Mouse (Mus musculus) intestine, embryonic 14.5 days (tissue): ENCODE data around the gene Wdr93. TPM values are rescaled to one million over a fixed set of nuclear protein-coding genes. Genes with fewer than 3 reads are reported as not detected.
A peak's percentile ranks its signal among the peaks of the same experiment; 100 is the strongest.

Experiments
- ATAC-seq: fragments of 200-750 bp; cut with Nextera tagmentation; replicated peaks from 2 replicates; pipeline ENCODE4 v1.8.0; 2017; ENCODE audit warnings: low read depth, moderate number of reproducible peaks, moderate TSS enrichment, moderate library complexity; ENCODE audit not compliant: low FRiP score, low TSS enrichment
- DNase-seq: peaks from one replicate; pipeline ENCODE4 v3.0.0-alpha.2; 2018; ENCODE audit warnings: low spot score
- H3K27ac ChIP-seq: fragments of 300-500 bp; sonication (generic); 2 replicates; pipeline ENCODE4 v1.5.1; 2014; ENCODE audit warnings: low read depth, mild to moderate bottlenecking, control low read depth
- H3K27me3 ChIP-seq: fragments of 300-500 bp; sonication (generic); replicated peaks from 2 replicates; pipeline ENCODE4 v1.6.1; 2014; ENCODE audit warnings: low read length, control low read depth; ENCODE audit not compliant: control insufficient read depth, insufficient read depth
- H3K36me3 ChIP-seq: fragments of 300-500 bp; sonication (generic); 2 replicates; pipeline ENCODE4 v1.6.1; 2014; ENCODE audit warnings: low read length, control low read depth; ENCODE audit not compliant: control insufficient read depth, insufficient read depth
- H3K4me1 ChIP-seq: fragments of 300-500 bp; sonication (generic); replicated peaks from 2 replicates; pipeline ENCODE4 v1.6.1; 2014; ENCODE audit warnings: low read length, control low read depth, mixed read lengths; ENCODE audit not compliant: control insufficient read depth, insufficient read depth
- H3K4me2 ChIP-seq: fragments of 300-500 bp; sonication (generic); 2 replicates; pipeline ENCODE4 v1.6.1; 2014; ENCODE audit warnings: low read length
- H3K4me3 ChIP-seq: fragments of 300-500 bp; sonication (generic); 2 replicates; pipeline ENCODE4 v1.5.1; 2014; ENCODE audit warnings: low read depth, low read length, control low read depth, mixed read lengths
- H3K9ac ChIP-seq: fragments of 300-500 bp; sonication (generic); 2 replicates; pipeline ENCODE4 v1.6.1; 2014; ENCODE audit warnings: mild to moderate bottlenecking, low read length
- H3K9me3 ChIP-seq: fragments of 300-500 bp; sonication (generic); 2 replicates; pipeline ENCODE4 v1.6.1; 2016; ENCODE audit warnings: low read length, control low read depth; ENCODE audit not compliant: control insufficient read depth
- WGBS: fragments of 180-500 bp; shearing (Covaris S2); extraction: QIAGEN DNeasy Blood & Tissue Kit; methylation state at CpG from one replicate; pipeline ENCODE4 v1.1.7; 2014; 5-methylcytosine and 5-hydroxymethylcytosine counted together
- polyA plus RNA-seq: library from polyadenylated mRNA; unstranded; fragments of >200 nt; fragmentation: Nextera tagmentation; extraction: Ambion mirVana; gene quantifications from 2 replicates; pipeline ENCODE4 v1.2.1, GENCODE M21; 2014

Wdr93 gene
- polyA plus RNA-seq, 1 experiment from 2014 or later, result 0.18 TPM

GRCm38 (mm10) chr7:79727091-79727490 is 15.9 kb upstream of the Wdr93 start:
- Histone ChIP-seq H3K4me1 (no peaks in the 10 kb centered on the region), H3K36me3 (no peaks in the 10 kb centered on the region), H3K9ac (no peak overlapping the region), H3K27me3 (0 out of 2 replicates have a peak, but pooled peaks cover 3% of the 10 kb centered on the region), H3K9me3 (no peaks in the 10 kb centered on the region), H3K27ac (no peak overlapping the region), H3K4me3 (no peak overlapping the region), H3K4me2 (no peak overlapping the region)
- WGBS, result 17% methylated on average over 2 of the region's 2 CpGs
- DNase-seq, result peak; percentile 74
- ATAC-seq, result no peak

- no peak for ATAC-seq
- H3K27me3 ChIP-seq, result no peaks in the 10 kb centered on the region
- 33% methylated on average over 6 of the region's 6 CpGs for WGBS
Measured at GRCm38 (mm10) chr7:79728219-79728618, 14.7 kb upstream of the Wdr93 start.

GRCm38 (mm10) chr7:79729169-79729568 is 13.8 kb upstream of the Wdr93 start:
- Histone ChIP-seq H3K9me3 (no peaks in the 10 kb centered on the region), H3K4me2 (no peak overlapping the region), H3K36me3 (no peaks in the 10 kb centered on the region), H3K9ac (no peak overlapping the region), H3K4me1 (no peaks in the 10 kb centered on the region), H3K27ac (no peak overlapping the region), H3K4me3 (no peak overlapping the region), H3K27me3 (no peaks in the 10 kb centered on the region)
- peak; percentile 87 for DNase-seq
- peak; percentile 25; the same call in 1 of the 2 replicates for ATAC-seq
- 7% methylated on average over 8 of the region's 8 CpGs for WGBS

More at GRCm38 (mm10) chr7:79728219-79728618, 14.7 kb upstream of the Wdr93 start:
- Histone ChIP-seq H3K4me2 (no peak overlapping the region), H3K36me3 (no peaks in the 10 kb centered on the region), H3K27ac (no peak overlapping the region), H3K9me3 (no peaks in the 10 kb centered on the region), H3K4me3 (no peak overlapping the region), H3K9ac (no peak overlapping the region), H3K4me1 (no peaks in the 10 kb centered on the region)
- peak; percentile 72 for DNase-seq

GRCm38 (mm10) chr7:79729743-79730370 is 13.1 kb upstream of the Wdr93 start:
- Histone ChIP-seq H3K36me3 (no peaks in the 10 kb centered on the region), H3K4me1 (no peaks in the 10 kb centered on the region), H3K9me3 (no peaks in the 10 kb centered on the region), H3K4me3 (no peak overlapping the region), H3K27me3 (no peaks in the 10 kb centered on the region), H3K4me2 (no peak overlapping the region), H3K9ac (no peak overlapping the region), H3K27ac (no peak overlapping the region)
- WGBS, result 64% methylated on average over 11 of the region's 11 CpGs
- DNase-seq (no peak), ATAC-seq (no peak)

- WGBS, result 80% methylated on average over 13 of the region's 13 CpGs
- H3K27ac ChIP-seq, result no peak overlapping the region
- H3K4me1 ChIP-seq, result no peaks in the 10 kb centered on the region
- H3K36me3 ChIP-seq, result peaks cover 3% of the 10 kb centered on the region; the same call in 1 of the 2 replicates
- H3K9ac ChIP-seq, result no peak overlapping the region
- no peak overlapping the region for H3K4me2 ChIP-seq
- H3K27me3 ChIP-seq, result no peaks in the 10 kb centered on the region
- no peaks in the 10 kb centered on the region for H3K9me3 ChIP-seq
- no peak for DNase-seq
- no peak overlapping the region for H3K4me3 ChIP-seq
- no peak for ATAC-seq
Measured at GRCm38 (mm10) chr7:79731438-79731837, 11.5 kb upstream of the Wdr93 start.

GRCm38 (mm10) chr7:79732622-79733021 is 10.3 kb upstream of the Wdr93 start, which contains the start of gene Plin1:
Gene Plin1, minus strand, starts transcription at chr7:79732903.
- 61% methylated on average over 4 of the region's 4 CpGs for WGBS

GRCm38 (mm10) chr7:79734563-79734962 is 8.4 kb upstream of the Wdr93 start:
- Histone ChIP-seq H3K36me3 (peaks cover 14% of the 10 kb centered on the region; the same call in 1 of the 2 replicates), H3K4me1 (no peaks in the 10 kb centered on the region), H3K9ac (no peak overlapping the region), H3K9me3 (no peaks in the 10 kb centered on the region), H3K4me3 (no peak overlapping the region), H3K27ac (no peak overlapping the region), H3K27me3 (no peaks in the 10 kb centered on the region), H3K4me2 (no peak overlapping the region)
- WGBS, result 72% methylated on average over 8 of the region's 8 CpGs
- DNase-seq (no peak), ATAC-seq (peak; percentile 57; the same call in 1 of the 2 replicates)

More at GRCm38 (mm10) chr7:79732622-79733021, 10.3 kb upstream of the Wdr93 start, which contains the start of gene Plin1:
- DNase-seq (no peak), ATAC-seq (no peak)
- H3K27me3 ChIP-seq, result no peaks in the 10 kb centered on the region
- H3K4me2 ChIP-seq, result no peak within 1 kb of the TSS
- no peaks in the 10 kb centered on the region for H3K9me3 ChIP-seq
- H3K27ac ChIP-seq, result no peak within 1 kb of the TSS
- no peak within 1 kb of the TSS for H3K9ac ChIP-seq
- H3K4me1 ChIP-seq, result no peaks in the 10 kb centered on the region
- peaks cover 13% of the 10 kb centered on the region; the same call in 1 of the 2 replicates for H3K36me3 ChIP-seq
- no peak within 1 kb of the TSS for H3K4me3 ChIP-seq

GRCm38 (mm10) chr7:79736511-79736910 is 6.5 kb upstream of the Wdr93 start:
- no peaks in the 10 kb centered on the region for H3K9me3 ChIP-seq
- no peak overlapping the region for H3K4me3 ChIP-seq
- no peak overlapping the region for H3K4me2 ChIP-seq
- no peaks in the 10 kb centered on the region for H3K27me3 ChIP-seq
- no peak overlapping the region for H3K27ac ChIP-seq
- WGBS, result 91% methylated on average over 14 of the region's 14 CpGs
- ATAC-seq (no peak), DNase-seq (no peak)
- peaks cover 14% of the 10 kb centered on the region; the same call in 1 of the 2 replicates for H3K36me3 ChIP-seq
- H3K9ac ChIP-seq, result no peak overlapping the region
- H3K4me1 ChIP-seq, result no peaks in the 10 kb centered on the region

- no peak overlapping the region for H3K9ac ChIP-seq
- 97% methylated on average over 2 of the region's 2 CpGs for WGBS
- no peak overlapping the region for H3K4me3 ChIP-seq
- no peak overlapping the region for H3K27ac ChIP-seq
- H3K4me1 ChIP-seq, result peaks cover 6% of the 10 kb centered on the region
- peaks cover 14% of the 10 kb centered on the region; the same call in 1 of the 2 replicates for H3K36me3 ChIP-seq
- no peak for ATAC-seq
- H3K9me3 ChIP-seq, result no peaks in the 10 kb centered on the region
- no peak overlapping the region for H3K4me2 ChIP-seq
- no peaks in the 10 kb centered on the region for H3K27me3 ChIP-seq
- no peak for DNase-seq
Measured at GRCm38 (mm10) chr7:79738913-79739312, 4.0 kb upstream of the Wdr93 start.
